Mouse (Mus musculus) hindbrain, embryonic 13.5 days (tissue): ENCODE measurements around the gene Cdk6. TPM values are rescaled to one million over a fixed set of nuclear protein-coding genes. Genes with fewer than 3 reads are reported as not detected.

ENCODE experiments used
- ATAC-seq: fragments of 200-750 bp; cut with Nextera tagmentation; 2 replicates; pipeline ENCODE4 v1.8.0; 2017; ENCODE audit warnings: moderate TSS enrichment; ENCODE audit not compliant: low FRiP score
- H3K27ac ChIP-seq: fragments of 300-500 bp; sonication (generic); 2 replicates; pipeline ENCODE4 v1.5.1; 2015; ENCODE audit warnings: inconsistent platforms, mild to moderate bottlenecking, moderate library complexity
- H3K27me3 ChIP-seq: fragments of 300-500 bp; sonication (generic); 2 replicates; pipeline ENCODE4 v1.6.1; 2015; ENCODE audit warnings: mild to moderate bottlenecking, inconsistent platforms
- H3K36me3 ChIP-seq: fragments of 300-500 bp; sonication (generic); 2 replicates; pipeline ENCODE4 v1.6.1; 2015; ENCODE audit warnings: mild to moderate bottlenecking, inconsistent platforms
- H3K4me1 ChIP-seq: fragments of 300-500 bp; sonication (generic); replicated peaks from 2 replicates; pipeline ENCODE4 v1.6.1; 2015; ENCODE audit warnings: inconsistent platforms
- H3K4me2 ChIP-seq: fragments of 300-500 bp; sonication (generic); 2 replicates; pipeline ENCODE4 v1.6.1; 2015; ENCODE audit warnings: inconsistent platforms, mild to moderate bottlenecking, moderate library complexity
- H3K4me3 ChIP-seq: fragments of 300-500 bp; sonication (generic); 2 replicates; pipeline ENCODE4 v1.5.1; 2015; ENCODE audit warnings: mild to moderate bottlenecking, inconsistent platforms
- H3K9ac ChIP-seq: fragments of 300-500 bp; sonication (generic); 2 replicates; pipeline ENCODE4 v1.6.1; 2015; ENCODE audit warnings: mild to moderate bottlenecking, inconsistent platforms
- H3K9me3 ChIP-seq: fragments of 300-500 bp; sonication (generic); 2 replicates; pipeline ENCODE4 v1.6.1; 2016; ENCODE audit warnings: inconsistent platforms
- WGBS: fragments of 180-500 bp; shearing (Covaris S2); methylation state at CpG from one replicate; pipeline ENCODE4 v1.1.7; 2015; 5-methylcytosine and 5-hydroxymethylcytosine counted together
- polyA plus RNA-seq: library from polyadenylated mRNA; unstranded; fragments of >200 nt; fragmentation: Nextera tagmentation; extraction: Ambion mirVana; gene quantifications from 2 replicates; pipeline ENCODE4 v1.2.1, GENCODE M21; 2015

Gene Cdk6
- polyA plus RNA-seq, 1 experiment from 2014 or later: 11.8 TPM

DNA sequence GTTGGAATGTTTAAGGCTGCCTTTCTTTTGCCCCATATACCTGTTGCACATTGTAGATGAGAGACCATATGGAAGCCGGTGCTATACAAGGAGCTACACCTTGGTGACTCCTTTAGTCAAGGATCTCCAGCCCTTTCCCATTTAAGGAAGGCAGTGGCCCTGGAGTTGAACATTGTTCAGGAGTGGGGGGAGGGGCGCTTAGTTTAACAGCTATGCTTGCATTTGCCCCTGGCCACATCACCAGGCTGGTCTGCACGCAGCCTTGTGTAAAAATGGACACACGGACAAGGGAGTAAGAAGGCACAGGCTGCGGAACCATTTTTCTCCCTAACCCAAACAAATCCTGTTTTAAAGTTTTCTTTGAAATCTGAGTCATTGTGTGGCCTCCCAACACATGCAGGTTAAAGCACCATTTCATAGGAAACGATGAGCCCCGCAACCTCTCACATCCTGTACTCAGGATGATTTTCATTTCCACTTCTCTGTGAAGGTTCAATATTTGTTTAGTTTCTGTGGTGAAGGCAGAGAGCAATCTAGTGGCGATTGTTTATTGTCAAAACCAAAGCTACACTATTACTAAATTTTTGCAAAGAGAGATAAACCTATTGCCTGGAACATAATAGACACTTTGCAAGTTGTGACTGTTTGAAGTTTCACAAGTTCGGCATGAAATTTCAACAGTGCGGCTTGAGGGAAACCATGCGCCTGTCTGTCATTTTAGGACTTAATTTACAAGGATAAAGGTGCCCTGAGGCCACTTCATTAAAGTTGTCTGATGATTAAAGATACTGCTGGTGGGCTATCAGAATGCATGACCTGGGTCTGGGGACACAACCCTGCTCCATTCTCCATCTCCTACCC is 121.8 kb downstream of the Cdk6 start:
- no peak for ATAC-seq
- Histone ChIP-seq H3K36me3 (no peaks in the 10 kb centered on the region), H3K4me1 (no peaks in the 10 kb centered on the region), H3K9me3 (no peaks in the 10 kb centered on the region), H3K4me3 (no peak overlapping the region), H3K27ac (no peak overlapping the region), H3K27me3 (no peaks in the 10 kb centered on the region), H3K9ac (no peak overlapping the region), H3K4me2 (no peak overlapping the region)
- 85% methylated on average over 11 of the region's 11 CpGs for WGBS

DNA sequence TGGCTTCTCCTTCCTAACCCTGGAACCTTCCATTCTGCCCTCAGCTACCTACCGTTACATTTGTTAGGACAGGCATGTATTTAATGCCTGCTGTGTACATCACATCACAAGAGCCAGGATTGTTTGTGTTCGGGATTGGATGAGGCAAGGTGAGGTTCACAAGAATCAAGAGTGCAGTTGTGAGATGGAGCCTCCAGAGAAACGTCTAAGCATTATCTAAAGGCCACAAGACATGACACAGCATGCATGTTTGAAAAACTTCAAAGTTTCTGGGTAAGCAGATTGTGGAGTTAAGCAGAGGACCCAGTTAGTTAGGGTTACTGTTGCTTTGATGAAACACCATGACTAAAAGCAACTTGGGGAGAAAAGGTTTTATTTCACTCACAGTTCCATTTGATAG is 122.5 kb downstream of the Cdk6 start:
- Histone ChIP-seq H3K9ac (no peak overlapping the region), H3K36me3 (no peaks in the 10 kb centered on the region), H3K4me3 (no peak overlapping the region), H3K27me3 (no peaks in the 10 kb centered on the region), H3K9me3 (no peaks in the 10 kb centered on the region), H3K27ac (no peak overlapping the region), H3K4me2 (no peak overlapping the region), H3K4me1 (no peaks in the 10 kb centered on the region)
- WGBS: 95% methylated on average over 3 of the region's 3 CpGs
- ATAC-seq: no peak

DNA sequence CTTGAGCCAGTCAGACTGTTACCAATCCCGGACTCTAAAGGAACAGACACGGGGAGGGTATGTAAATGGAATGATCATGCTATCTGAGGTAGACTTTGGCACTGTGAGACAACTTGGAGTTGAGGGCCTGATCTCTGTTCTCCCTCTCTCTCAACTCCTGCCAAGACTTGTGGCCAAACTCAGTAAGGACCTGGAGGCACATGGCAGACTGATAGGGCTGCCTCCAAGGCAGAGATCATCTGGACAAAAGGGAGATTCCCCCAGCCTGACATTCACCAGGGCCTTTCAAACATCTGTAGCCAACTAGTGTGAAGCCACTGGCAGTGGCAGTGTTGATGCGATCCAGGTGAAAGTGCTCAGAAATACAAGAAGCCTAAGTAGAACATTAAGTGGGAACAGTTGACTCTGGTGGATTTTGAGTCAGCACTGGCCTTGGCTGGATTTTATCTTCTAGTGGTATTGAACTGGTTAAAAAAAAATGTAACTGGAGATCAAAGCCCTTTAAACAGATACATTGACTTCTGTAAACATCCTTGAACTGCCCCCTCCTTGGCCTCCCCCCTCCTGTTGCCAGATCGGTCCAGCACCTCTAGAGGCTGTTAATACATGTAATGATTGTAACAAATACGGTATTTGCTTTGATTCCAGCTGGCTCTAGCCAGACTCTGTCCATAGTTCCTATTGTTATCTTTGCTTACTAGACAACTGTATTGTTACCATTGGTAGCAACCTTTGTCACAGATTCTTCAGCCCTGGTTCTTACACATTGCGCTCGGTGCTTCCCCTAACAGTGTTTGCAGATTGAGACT is 125.0 kb downstream of the Cdk6 start:
- Histone ChIP-seq H3K36me3 (no peaks in the 10 kb centered on the region), H3K9ac (no peak overlapping the region), H3K9me3 (no peaks in the 10 kb centered on the region), H3K27me3 (no peaks in the 10 kb centered on the region), H3K4me1 (no peaks in the 10 kb centered on the region), H3K4me3 (no peak overlapping the region), H3K4me2 (no peak overlapping the region), H3K27ac (no peak overlapping the region)
- ATAC-seq: no peak
- 72% methylated on average over 7 of the region's 7 CpGs for WGBS

DNA sequence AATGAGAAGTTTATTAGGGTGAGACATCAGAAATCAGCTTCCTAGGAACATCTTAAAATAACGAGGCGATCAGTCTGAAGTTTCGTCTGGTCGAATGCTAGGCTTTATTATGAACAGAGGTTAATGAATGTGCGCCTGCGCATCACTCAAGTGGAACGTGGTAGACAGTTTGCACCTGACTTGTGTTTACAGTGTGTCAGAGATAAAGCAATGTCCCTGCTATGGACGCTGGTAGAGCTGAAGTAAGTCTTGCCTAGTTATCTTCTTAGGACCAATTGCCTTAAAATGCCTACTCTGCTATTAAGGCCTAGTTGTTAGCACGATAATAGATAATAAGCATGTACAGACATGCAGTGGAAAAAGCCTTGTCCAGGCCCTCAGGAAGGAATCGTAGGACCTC is 129.6 kb downstream of the Cdk6 start:
- WGBS: 89% methylated on average over 10 of the region's 10 CpGs
- H3K4me2 ChIP-seq: no peak overlapping the region
- no peak overlapping the region for H3K27ac ChIP-seq

DNA sequence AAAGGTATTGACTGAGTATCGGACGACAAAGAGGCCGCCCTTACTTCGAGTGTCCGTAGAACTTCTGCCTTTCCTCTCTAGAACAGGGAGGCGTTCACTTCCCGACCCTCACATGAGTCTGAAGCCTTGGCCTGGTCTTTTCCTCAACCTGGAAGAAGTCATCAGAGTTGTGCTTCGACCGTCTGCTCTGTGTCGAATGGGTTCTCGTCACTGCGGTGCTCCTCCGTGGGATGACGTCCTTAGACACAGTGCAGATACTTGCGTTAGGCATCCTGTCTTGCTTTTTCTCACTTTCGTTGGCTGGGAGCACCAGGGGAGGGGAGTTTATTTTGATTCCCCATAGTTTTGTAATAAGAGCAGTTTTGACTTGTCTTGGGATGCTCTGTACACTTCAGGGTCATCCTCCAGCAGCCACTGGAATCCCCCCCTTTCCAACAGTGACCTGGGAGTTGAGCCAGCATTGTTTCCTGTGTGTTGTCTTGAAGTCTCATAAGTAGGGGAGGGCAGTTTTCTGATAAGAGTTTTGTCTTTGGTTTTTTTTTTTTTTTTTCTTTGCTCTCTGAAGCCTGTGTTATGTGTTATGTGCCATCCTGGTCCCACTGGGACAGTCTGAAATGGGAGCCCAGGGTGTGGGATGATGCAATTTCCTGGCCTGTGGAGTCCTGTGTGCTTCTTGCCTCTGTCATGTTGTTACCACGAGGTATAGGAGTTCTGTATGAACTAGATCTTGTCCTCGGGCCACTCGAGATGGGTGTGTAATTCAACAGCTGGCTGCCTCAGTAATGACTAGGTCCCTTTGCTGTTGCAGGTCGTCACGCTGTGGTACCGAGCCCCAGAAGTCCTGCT is 131.2 kb downstream of the Cdk6 start:
- H3K9ac ChIP-seq: no peak overlapping the region
- ATAC-seq: no peak
- no peak overlapping the region for H3K4me3 ChIP-seq
- H3K27ac ChIP-seq: no peak overlapping the region
- H3K27me3 ChIP-seq: no peaks in the 10 kb centered on the region
- no peak overlapping the region for H3K4me2 ChIP-seq
- no peaks in the 10 kb centered on the region for H3K36me3 ChIP-seq
- H3K9me3 ChIP-seq: no peaks in the 10 kb centered on the region
- WGBS: 91% methylated on average over 22 of the region's 22 CpGs
- no peaks in the 10 kb centered on the region for H3K4me1 ChIP-seq

More for the DNA sequence above, 129.6 kb downstream of the Cdk6 start:
- Histone ChIP-seq H3K4me3 (no peak overlapping the region), H3K36me3 (no peaks in the 10 kb centered on the region), H3K4me1 (no peaks in the 10 kb centered on the region), H3K9me3 (no peaks in the 10 kb centered on the region), H3K27me3 (no peaks in the 10 kb centered on the region), H3K9ac (no peak overlapping the region)
- no peak for ATAC-seq

DNA sequence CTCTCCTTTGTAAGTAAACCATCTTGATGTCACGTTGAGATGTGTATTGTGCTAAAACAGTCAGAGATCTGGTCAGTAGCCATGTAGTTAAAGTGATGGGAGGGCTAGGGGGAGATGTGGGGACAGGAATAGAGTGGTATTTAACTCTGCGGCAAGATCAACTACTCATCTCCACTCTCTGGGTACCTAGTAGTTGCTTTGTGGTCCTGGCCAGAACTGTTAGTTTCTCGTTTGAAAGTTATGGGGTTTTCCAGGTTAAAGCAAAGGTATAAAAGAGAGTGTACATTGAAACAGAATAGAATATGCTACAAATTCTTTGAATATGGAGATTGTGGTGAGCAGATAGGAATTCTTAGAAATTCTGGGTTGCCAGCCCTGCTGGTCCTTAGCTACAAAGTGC is 136.4 kb downstream of the Cdk6 start:
- Histone ChIP-seq H3K9me3 (no peaks in the 10 kb centered on the region), H3K4me2 (no peak overlapping the region), H3K4me3 (no peak overlapping the region), H3K27me3 (no peaks in the 10 kb centered on the region), H3K27ac (no peak overlapping the region), H3K4me1 (no peaks in the 10 kb centered on the region), H3K36me3 (no peaks in the 10 kb centered on the region), H3K9ac (no peak overlapping the region)
- 78% methylated on average over 3 of the region's 3 CpGs for WGBS
- ATAC-seq: no peak

DNA sequence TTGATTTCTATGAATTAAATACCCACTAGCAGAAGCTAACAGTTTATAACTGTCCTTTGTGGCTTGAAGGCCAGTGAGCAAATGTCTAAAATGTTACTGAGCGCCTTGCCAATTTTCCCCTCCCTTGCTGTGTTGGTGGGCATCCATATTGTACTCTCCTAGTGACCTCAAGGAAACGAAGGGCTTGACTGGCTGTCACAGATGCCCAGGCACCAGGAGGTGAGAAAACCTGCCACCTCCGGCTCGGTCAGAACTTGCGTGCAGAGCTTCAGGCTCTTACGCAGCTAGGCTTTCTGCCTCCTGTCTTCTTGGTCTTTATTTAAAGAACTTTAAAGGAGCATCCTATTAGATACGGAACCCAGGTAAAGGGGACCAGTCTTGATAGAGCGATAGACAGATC is 136.9 kb downstream of the Cdk6 start:
- 92% methylated on average over 8 of the region's 8 CpGs for WGBS
- no peak for ATAC-seq

DNA sequence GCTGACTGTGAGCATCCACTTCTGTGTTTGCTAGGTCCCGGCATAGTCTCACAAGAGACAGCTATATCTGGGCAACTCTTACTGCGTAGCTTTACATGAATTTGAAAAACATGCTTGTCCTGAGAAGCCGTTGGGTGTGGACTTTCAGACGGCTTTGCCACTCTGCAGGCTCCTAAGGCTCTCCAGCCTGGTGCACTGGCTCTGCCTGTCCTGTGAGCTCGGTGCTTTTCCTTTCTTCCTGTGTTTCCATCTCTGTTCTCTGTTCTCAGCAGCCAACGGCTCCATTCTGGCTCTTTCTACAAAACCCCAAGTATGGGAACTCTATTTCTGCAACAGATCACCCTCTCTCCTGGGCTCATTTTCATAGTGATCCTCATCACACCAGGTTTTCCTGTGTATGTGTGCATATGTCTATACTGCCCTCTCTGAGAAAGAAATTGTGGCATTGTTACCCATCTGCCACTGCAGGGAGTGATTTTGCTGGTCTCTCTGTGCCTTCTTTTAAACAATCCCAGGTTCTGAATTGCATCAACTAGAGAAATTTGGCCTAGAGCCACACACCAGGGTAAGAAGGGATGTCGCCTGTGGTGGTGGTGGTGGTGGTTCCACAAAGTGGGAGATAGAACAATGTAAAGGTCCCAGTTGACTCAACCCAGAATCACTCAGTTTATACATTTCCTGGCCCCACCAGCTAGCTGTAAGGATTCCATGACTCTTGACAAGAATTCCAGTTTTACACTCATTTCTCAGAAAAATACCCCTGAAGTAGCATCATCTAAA is 137.9 kb downstream of the Cdk6 start:
- Histone ChIP-seq H3K4me2 (no peak overlapping the region), H3K4me3 (no peak overlapping the region), H3K9me3 (no peaks in the 10 kb centered on the region), H3K36me3 (no peaks in the 10 kb centered on the region), H3K27me3 (no peaks in the 10 kb centered on the region), H3K4me1 (no peaks in the 10 kb centered on the region), H3K27ac (no peak overlapping the region), H3K9ac (no peak overlapping the region)
- ATAC-seq: no peak
- 92% methylated on average over 7 of the region's 7 CpGs for WGBS

More for the DNA sequence above, 136.9 kb downstream of the Cdk6 start:
- Histone ChIP-seq H3K4me3 (no peak overlapping the region), H3K27me3 (no peaks in the 10 kb centered on the region), H3K27ac (no peak overlapping the region), H3K4me1 (no peaks in the 10 kb centered on the region), H3K9me3 (no peaks in the 10 kb centered on the region), H3K4me2 (no peak overlapping the region), H3K36me3 (no peaks in the 10 kb centered on the region), H3K9ac (no peak overlapping the region)

DNA sequence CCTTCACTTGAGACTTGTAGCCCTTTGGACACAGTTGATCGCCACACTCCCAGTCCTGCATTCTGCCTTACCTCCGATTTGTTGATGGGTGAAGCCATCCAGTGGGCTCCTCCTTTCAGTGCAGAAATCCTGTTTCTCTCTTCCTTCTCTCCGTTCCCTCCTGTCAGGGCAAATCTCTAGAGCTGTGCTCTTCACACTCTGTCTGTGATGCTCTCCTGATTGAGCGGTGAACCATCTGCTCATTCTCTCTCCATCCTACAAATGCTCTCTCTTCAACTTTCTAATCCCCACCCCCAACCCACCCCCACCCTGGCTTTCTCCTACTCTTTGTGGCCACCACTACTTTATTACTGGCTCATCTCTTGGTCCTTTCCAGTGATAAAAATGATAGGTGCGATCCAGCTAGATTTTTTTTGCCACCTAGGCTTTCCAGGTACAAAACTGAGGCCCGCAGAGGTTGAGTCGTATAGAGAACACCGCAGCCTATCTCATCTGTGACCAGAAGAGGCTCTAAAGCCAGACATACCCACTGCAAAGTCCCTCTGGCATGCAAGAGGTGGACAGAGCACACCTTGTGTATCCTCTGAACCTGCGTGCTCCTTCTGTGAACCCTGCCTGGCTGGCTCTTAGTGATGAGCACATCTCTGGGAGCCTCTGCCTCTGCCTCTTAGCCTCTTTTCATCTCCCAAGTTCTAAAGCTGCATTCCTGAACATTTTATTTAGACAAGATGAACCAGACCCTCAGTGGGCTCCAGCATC is 139.5 kb downstream of the Cdk6 start:
- Histone ChIP-seq H3K4me1 (no peaks in the 10 kb centered on the region), H3K9me3 (no peaks in the 10 kb centered on the region), H3K4me2 (no peak overlapping the region), H3K4me3 (no peak overlapping the region), H3K36me3 (no peaks in the 10 kb centered on the region), H3K9ac (no peak overlapping the region), H3K27ac (no peak overlapping the region), H3K27me3 (no peaks in the 10 kb centered on the region)
- WGBS: 95% methylated on average over 9 of the region's 9 CpGs
- no peak for ATAC-seq

DNA sequence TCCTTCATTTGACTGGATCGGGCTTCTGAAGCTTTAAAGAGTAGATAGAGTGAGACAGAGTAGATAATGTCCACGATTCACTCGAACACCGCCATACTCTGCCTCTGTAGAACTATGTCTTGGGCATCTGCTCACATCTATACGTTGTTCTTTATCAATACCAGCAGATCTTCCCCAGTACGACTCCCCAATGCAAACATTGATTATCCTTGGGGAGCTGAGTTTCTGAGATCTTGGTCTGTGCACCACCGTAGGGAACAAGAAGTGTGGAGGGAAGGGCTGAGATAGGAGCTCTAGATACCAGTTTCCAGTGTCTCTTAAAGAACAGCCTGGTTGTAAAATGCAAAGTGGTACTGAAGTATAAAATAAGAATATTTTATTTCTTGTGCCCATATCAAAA is 141.2 kb downstream of the Cdk6 start:
- no peaks in the 10 kb centered on the region for H3K36me3 ChIP-seq
- H3K9ac ChIP-seq: no peak overlapping the region
- no peak for ATAC-seq
- H3K27ac ChIP-seq: no peak overlapping the region
- no peak overlapping the region for H3K4me2 ChIP-seq
- 92% methylated on average over 7 of the region's 7 CpGs for WGBS
- H3K4me3 ChIP-seq: no peak overlapping the region
- no peaks in the 10 kb centered on the region for H3K27me3 ChIP-seq
- no peaks in the 10 kb centered on the region for H3K9me3 ChIP-seq
- no peaks in the 10 kb centered on the region for H3K4me1 ChIP-seq

DNA sequence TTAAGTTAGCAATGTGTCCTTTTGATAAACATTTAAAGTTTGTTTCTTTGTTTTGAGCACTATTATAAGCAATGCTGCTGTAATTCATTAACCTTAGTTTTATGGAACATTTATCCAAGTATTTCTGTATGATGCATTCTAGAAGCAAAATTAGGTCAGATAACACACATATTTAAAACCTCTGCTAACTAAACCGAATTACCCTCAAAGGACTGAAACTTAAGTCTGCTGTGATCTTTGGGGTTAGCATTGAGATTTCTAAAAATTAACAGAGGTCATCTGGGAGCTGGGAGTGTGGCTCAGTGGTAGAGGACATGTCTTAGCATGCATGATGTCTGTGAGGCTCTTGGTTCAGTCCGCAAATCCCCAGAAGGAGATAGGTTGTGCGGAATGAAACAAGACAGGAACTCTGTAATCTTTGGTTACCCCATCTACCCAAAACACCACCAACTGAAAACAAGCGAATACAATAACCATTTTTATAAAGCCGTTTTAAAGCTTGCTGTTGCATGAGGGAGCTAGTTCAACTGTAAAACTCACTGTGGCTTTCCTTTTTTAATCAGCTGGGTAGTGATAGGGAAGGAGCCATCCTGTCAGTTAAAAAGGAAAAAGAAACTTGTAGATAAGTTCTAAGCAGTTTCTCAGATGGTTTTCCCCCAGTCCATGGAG is 141.9 kb downstream of the Cdk6 start:
- Histone ChIP-seq H3K36me3 (no peaks in the 10 kb centered on the region), H3K4me1 (no peaks in the 10 kb centered on the region), H3K9ac (no peak overlapping the region), H3K4me2 (no peak overlapping the region), H3K27ac (no peak overlapping the region), H3K27me3 (no peaks in the 10 kb centered on the region), H3K9me3 (no peaks in the 10 kb centered on the region), H3K4me3 (no peak overlapping the region)
- ATAC-seq: no peak
- 96% methylated on average over 5 of the region's 5 CpGs for WGBS
